Mouse (Mus musculus): ENCODE results near the gene Gm18336. TPM values are rescaled to one million over a fixed set of nuclear protein-coding genes. Genes with fewer than 3 reads are reported as not detected.

The Gm18336 gene
- polyA plus RNA-seq, 1 experiment from 2014 or later: not detected

DNA sequence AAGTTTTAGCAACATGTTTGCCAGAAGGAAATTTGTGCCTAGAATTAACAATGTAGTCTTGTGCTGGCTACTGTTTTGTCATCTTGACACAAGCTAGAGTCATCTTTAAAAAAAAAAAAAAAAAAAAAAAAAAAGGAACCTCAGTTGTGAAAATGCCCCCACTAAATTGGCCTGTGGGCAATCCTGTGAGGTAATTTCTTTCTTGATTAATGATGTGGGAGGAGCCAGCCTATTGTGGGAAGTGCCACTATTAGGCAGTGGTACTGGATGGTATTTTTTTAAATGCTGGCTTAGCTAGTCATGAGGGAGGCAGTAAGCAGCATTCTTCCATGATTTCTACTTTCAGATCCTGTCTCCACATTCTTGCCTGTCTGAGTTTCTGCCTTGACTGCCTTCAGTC lies 35.2 kb downstream of the Gm18336 start:
- Histone ChIP-seq H3K36me3 (peaks cover 11% of the 10 kb centered on the region; the same call in 1 of the 2 replicates), H3K4me3 (no peak overlapping the region), H3K9me3 (replicated peaks) (no peaks in the 10 kb centered on the region), H3K27me3 (ENCODE audit: low read depth, poor library complexity, severe bottlenecking) (peaks cover 5% of the 10 kb centered on the region; the same call in 1 of the 2 replicates), H3K4me1 (no peaks in the 10 kb centered on the region), H3K27ac (replicated peaks) (no peak overlapping the region)
- DNase-seq (ENCODE audit: low spot score): no peak

- 72% methylated on average over 1 of the region's 1 CpGs for WGBS
- Histone ChIP-seq H3K36me3 (peaks cover 73% of the 10 kb centered on the region), H3K9me3 (replicated peaks) (no peaks in the 10 kb centered on the region; the same call in 1 of the 2 replicates), H3K27ac (replicated peaks) (no peak overlapping the region), H3K4me1 (no peaks in the 10 kb centered on the region), H3K27me3 (ENCODE audit: low read depth, poor library complexity, severe bottlenecking) (peaks cover 9% of the 10 kb centered on the region; the same call in 1 of the 2 replicates), H3K4me3 (no peak overlapping the region)
- no peak for DNase-seq (ENCODE audit: low spot score)
These were observed 41.8 kb downstream of the Gm18336 start for GRCm38 (mm10) chrX:73356719-73357118.

GRCm38 (mm10) chrX:73356163-73356562 lies 42.4 kb downstream of the Gm18336 start:
- 95% methylated on average over 2 of the region's 2 CpGs for WGBS
- H3K9me3 ChIP-seq (replicated peaks): no peaks in the 10 kb centered on the region; the same call in 1 of the 2 replicates
- H3K4me3 ChIP-seq: no peak overlapping the region
- peaks cover 78% of the 10 kb centered on the region for H3K36me3 ChIP-seq
- no peak overlapping the region for H3K27ac ChIP-seq (replicated peaks)
- DNase-seq (ENCODE audit: low spot score): no peak
- H3K27me3 ChIP-seq (ENCODE audit: low read depth, poor library complexity, severe bottlenecking): peaks cover 7% of the 10 kb centered on the region; the same call in 1 of the 2 replicates
- H3K4me1 ChIP-seq: no peaks in the 10 kb centered on the region

Other genes with a start within 250 kb of the Gm18336 start
- gene Xlr5b, start 249.9 kb downstream of the Gm18336 start, polyA plus RNA-seq (2016; fragmentation: Nextera tagmentation; extraction: Ambion mirVana): not detected in 2 replicates
- 0.09 TPM in 1 of 2 replicates, not detected in the other for gene DXBay18, start 249.3 kb downstream of the Gm18336 start, polyA plus RNA-seq (2016; fragmentation: Nextera tagmentation; extraction: Ambion mirVana)
- gene Spin2d, start 221.7 kb downstream of the Gm18336 start, polyA plus RNA-seq (2016; fragmentation: Nextera tagmentation; extraction: Ambion mirVana): not detected in 2 replicates
- gene Xlr3b, start 206.5 kb downstream of the Gm18336 start, polyA plus RNA-seq (2016; fragmentation: Nextera tagmentation; extraction: Ambion mirVana): 11.0 and 12.2 TPM in 2 replicates
- gene Xlr4b, start 184.4 kb downstream of the Gm18336 start, polyA plus RNA-seq (2016; fragmentation: Nextera tagmentation; extraction: Ambion mirVana): 0.31 and 0.55 TPM in 2 replicates
- gene F8a, start 170.4 kb downstream of the Gm18336 start, polyA plus RNA-seq (2016; fragmentation: Nextera tagmentation; extraction: Ambion mirVana): 14.8 and 16.4 TPM in 2 replicates
- gene Xlr4c, start 155.6 kb downstream of the Gm18336 start, polyA plus RNA-seq (2016; fragmentation: Nextera tagmentation; extraction: Ambion mirVana): not detected in 2 replicates
- not detected in 2 replicates for gene Xlr3c, start 133.3 kb downstream of the Gm18336 start, polyA plus RNA-seq (2016; fragmentation: Nextera tagmentation; extraction: Ambion mirVana)
- gene Xlr5a, start 105.8 kb downstream of the Gm18336 start, polyA plus RNA-seq (2016; fragmentation: Nextera tagmentation; extraction: Ambion mirVana): not detected in 2 replicates
- gene Xlr5c, start 105.8 kb downstream of the Gm18336 start, polyA plus RNA-seq (2016; fragmentation: Nextera tagmentation; extraction: Ambion mirVana): not detected in 2 replicates
- gene Gm45015, start 61.9 kb downstream of the Gm18336 start, polyA plus RNA-seq (2016; fragmentation: Nextera tagmentation; extraction: Ambion mirVana): not detected in 2 replicates
- 15.3 and 16.3 TPM in 2 replicates for gene Zfp275, start 56.1 kb downstream of the Gm18336 start, polyA plus RNA-seq (2016; fragmentation: Nextera tagmentation; extraction: Ambion mirVana)
- gene Zfp92, start 12.4 kb upstream of the Gm18336 start, polyA plus RNA-seq (2016; fragmentation: Nextera tagmentation; extraction: Ambion mirVana): 0.06 and 0.11 TPM in 2 replicates
- not detected in 2 replicates for gene Trex2, start 36.6 kb upstream of the Gm18336 start, polyA plus RNA-seq (2016; fragmentation: Nextera tagmentation; extraction: Ambion mirVana)
- gene Haus7, start 60.3 kb upstream of the Gm18336 start, polyA plus RNA-seq (2016; fragmentation: Nextera tagmentation; extraction: Ambion mirVana): 83.6 and 85.0 TPM in 2 replicates
- gene Bgn, start 84.9 kb upstream of the Gm18336 start, polyA plus RNA-seq (2016; fragmentation: Nextera tagmentation; extraction: Ambion mirVana): 16.4 and 27.9 TPM in 2 replicates
- gene Atp2b3, start 104.3 kb upstream of the Gm18336 start, polyA plus RNA-seq (2016; fragmentation: Nextera tagmentation; extraction: Ambion mirVana): 0.17 and 0.19 TPM in 2 replicates
- 16.6 and 32.4 TPM in 2 replicates for gene Dusp9, start 240.7 kb upstream of the Gm18336 start, polyA plus RNA-seq (2016; fragmentation: Nextera tagmentation; extraction: Ambion mirVana)